Mouse (Mus musculus) liver, adult 2 months (tissue): ENCODE measurements around the gene Psmb3. TPM values are rescaled to one million over a fixed set of nuclear protein-coding genes. Genes with fewer than 3 reads are reported as not detected.

Source experiments
- DNase-seq: peaks from one replicate; pipeline ENCODE4 v3.0.0-alpha.2; 2011; ENCODE audit warnings: low read depth, low spot score; ENCODE audit errors: extremely low read depth
- H3K27ac ChIP-seq: fragments of 200-500 bp; replicated peaks from 2 replicates; pipeline ENCODE4 v1.5.1; 2012; ENCODE audit warnings: low read depth, mild to moderate bottlenecking, control low read depth, inconsistent platforms, low read length; ENCODE audit not compliant: insufficient read depth
- H3K27me3 ChIP-seq: fragments of 200-500 bp; 2 replicates; pipeline ENCODE4 v1.6.1; 2012; ENCODE audit warnings: mild to moderate bottlenecking, moderate library complexity, low read length, inconsistent platforms; ENCODE audit not compliant: control insufficient read depth, insufficient read depth
- H3K36me3 ChIP-seq: fragments of 200-500 bp; 2 replicates; pipeline ENCODE4 v1.6.1; 2012; ENCODE audit warnings: low read length, inconsistent platforms; ENCODE audit not compliant: control insufficient read depth, insufficient read depth
- H3K4me1 ChIP-seq: fragments of 200-500 bp; 2 replicates; pipeline ENCODE4 v1.6.1; 2011; ENCODE audit warnings: low read length; ENCODE audit not compliant: control insufficient read depth, insufficient read depth
- H3K4me3 ChIP-seq: fragments of 200-500 bp; 2 replicates; pipeline ENCODE4 v1.5.1; 2011; ENCODE audit warnings: low read depth, mild to moderate bottlenecking, control low read depth, low read length, moderate library complexity; ENCODE audit not compliant: insufficient read depth
- H3K79me2 ChIP-seq: fragments of 200-500 bp; 2 replicates; pipeline ENCODE4 v1.6.1; 2012; ENCODE audit warnings: inconsistent platforms, mild to moderate bottlenecking, low read length, moderate library complexity; ENCODE audit not compliant: control insufficient read depth, insufficient read depth
- H3K9ac ChIP-seq: fragments of 200-500 bp; 2 replicates; pipeline ENCODE4 v1.6.1; 2012; ENCODE audit warnings: low read depth, mild to moderate bottlenecking, control low read depth, inconsistent platforms, low read length
- CTCF ChIP-seq: fragments of 200-500 bp; IDR thresholded peaks from 2 replicates; pipeline ENCODE4 v1.5.1; 2011; ENCODE audit warnings: low read depth, low read length, control low read depth
- POLR2A ChIP-seq: fragments of 200-500 bp; IDR thresholded peaks from 2 replicates; pipeline ENCODE4 v1.6.1; 2011; ENCODE audit warnings: low read length, control low read depth; ENCODE audit not compliant: insufficient read depth; ENCODE audit errors: extremely low read depth
- WGBS: fragments of 180-500 bp; shearing (Covaris S2); methylation state at CpG from one replicate; pipeline ENCODE4 v1.1.7; 2018; 5-methylcytosine and 5-hydroxymethylcytosine counted together
- polyA plus RNA-seq: library from polyadenylated mRNA; depleted of rRNA; stranded (reverse); fragments of >200 nt; gene quantifications from 2 replicates; pipeline ENCODE4 v1.2.3, GENCODE M21; 2012
- total RNA-seq: library from RNA; depleted of rRNA; stranded (reverse); fragments of >200 nt; gene quantifications from 2 replicates; pipeline ENCODE4 v1.2.3, GENCODE M21; 2014

Psmb3 gene
- total and polyA plus RNA-seq, 2 experiments = 281 to 299 TPM

DNA sequence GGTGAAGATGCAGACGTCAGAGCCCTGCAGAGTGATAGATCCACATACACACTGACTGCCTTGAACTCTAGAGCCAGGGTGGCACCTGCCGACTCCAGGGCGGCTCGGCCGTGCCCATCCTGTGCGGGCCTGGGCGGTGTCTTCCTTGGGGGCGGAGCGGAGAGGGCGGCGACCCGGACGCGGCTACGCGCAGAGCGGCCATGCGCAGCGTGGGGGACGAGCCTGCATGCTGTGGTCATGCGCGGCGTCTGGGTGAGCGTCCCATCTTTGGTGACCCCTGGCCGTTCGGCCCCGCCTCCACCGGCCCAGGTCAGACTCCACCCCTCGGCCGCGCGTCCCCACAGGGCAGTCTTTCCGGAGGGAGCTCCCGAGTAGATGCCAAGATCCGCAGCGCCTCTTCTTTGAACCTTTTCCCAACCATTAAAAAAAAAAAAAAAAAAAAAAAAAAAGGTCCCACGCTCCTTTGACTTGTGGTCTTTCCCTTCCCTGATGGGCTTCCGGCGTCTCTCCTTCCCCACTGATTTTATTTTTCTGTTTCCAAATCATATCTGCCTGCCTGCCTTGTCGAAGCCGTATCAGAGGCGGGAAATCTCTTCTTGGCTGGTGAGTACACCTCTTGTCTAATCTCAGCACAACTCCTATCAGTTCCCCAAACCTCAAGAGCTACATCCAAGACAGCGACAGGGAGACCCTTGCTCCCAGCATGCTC, 17.4 kb upstream of the Psmb3 start, which contains the start of gene Cisd3:
Gene Cisd3 (plus strand): TSS at position 214 of the 709 bp plus-strand sequence.
- H3K27me3 ChIP-seq = no peaks in the 10 kb centered on the region
- peak within 1 kb of the TSS; percentile 60 for H3K9ac ChIP-seq
- no peaks in the 10 kb centered on the region; the same call in 1 of the 2 replicates for H3K79me2 ChIP-seq
- no peak for TF ChIP-seq CTCF
- no peak for TF ChIP-seq POLR2A
- no peaks in the 10 kb centered on the region for H3K36me3 ChIP-seq
- peak; percentile 90 for DNase-seq
- under 1% methylated on average over 43 of the region's 43 CpGs for WGBS
- H3K4me3 ChIP-seq = peak within 1 kb of the TSS; percentile 67
- peak within 1 kb of the TSS; percentile 81 for H3K27ac ChIP-seq
- peaks cover 9% of the 10 kb centered on the region for H3K4me1 ChIP-seq

DNA sequence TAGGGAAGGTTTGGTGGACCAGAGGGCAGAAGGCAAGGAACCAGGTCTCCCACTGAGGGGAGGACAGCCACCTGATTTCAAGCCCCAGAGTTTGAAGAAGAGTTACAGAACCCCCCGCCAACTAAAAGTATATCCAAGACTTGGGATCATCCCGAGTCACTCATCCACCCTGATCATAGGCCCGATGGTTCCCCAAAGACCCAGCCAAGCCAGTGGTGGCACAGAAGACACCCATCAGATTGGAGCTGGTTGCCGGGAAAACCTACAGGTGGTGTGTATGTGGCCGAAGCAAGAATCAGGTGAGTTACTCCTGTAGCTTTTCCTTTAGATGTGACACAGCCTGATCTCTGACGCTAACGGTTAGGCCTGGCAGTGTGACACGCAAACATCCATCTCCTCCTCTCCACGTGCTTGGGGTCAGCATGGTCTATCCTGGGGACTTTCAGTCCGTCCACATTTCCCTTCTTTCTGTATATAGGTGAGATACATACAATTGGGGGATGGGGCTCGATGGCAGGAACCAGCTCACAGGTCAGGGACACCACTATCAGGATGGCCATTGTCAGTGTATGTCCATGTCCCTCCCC, 16.8 kb upstream of the Psmb3 start:
- Histone ChIP-seq H3K27me3 (no peaks in the 10 kb centered on the region), H3K4me3 (peak overlapping the region; percentile 67), H3K36me3 (no peaks in the 10 kb centered on the region), H3K27ac (peak overlapping the region; percentile 81), H3K4me1 (peaks cover 9% of the 10 kb centered on the region), H3K79me2 (no peaks in the 10 kb centered on the region; the same call in 1 of the 2 replicates), H3K9ac (peak overlapping the region; percentile 60)
- DNase-seq = peak; percentile 40
- 26% methylated on average over 11 of the region's 11 CpGs for WGBS
- TF ChIP-seq POLR2A = no peak
- TF ChIP-seq CTCF = no peak

DNA sequence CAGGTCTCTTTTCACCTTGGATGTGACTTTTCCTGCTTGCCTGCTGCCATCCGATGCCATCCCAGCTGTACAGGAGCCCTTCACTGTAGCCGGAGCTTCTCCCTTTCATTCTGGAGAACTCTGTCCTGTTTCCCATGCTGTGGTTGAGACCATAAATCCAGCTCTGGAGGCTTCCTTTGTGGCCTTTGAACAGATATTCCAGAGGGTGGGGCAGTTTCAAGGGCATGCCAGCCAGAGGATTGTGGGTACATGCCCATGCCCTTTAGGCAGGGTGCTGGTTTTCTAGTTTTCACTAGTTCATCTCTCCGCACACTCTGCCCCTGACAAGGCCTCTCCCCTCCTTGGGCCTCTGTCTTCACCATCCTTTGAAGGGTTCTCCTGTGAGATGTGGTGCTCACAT, 16.1 kb upstream of the Psmb3 start:
- DNase-seq = peak; percentile 74
- Histone ChIP-seq H3K4me1 (peaks cover 9% of the 10 kb centered on the region), H3K36me3 (no peaks in the 10 kb centered on the region), H3K27ac (peak overlapping the region; percentile 81), H3K4me3 (peak overlapping the region; percentile 67), H3K9ac (peak overlapping the region; percentile 60), H3K79me2 (no peaks in the 10 kb centered on the region; the same call in 1 of the 2 replicates), H3K27me3 (no peaks in the 10 kb centered on the region)
- 46% methylated on average over 3 of the region's 3 CpGs for WGBS
- TF ChIP-seq CTCF = no peak
- 0 out of 2 replicates have a peak, but pooled peaks have one; percentile 17 for TF ChIP-seq POLR2A

DNA sequence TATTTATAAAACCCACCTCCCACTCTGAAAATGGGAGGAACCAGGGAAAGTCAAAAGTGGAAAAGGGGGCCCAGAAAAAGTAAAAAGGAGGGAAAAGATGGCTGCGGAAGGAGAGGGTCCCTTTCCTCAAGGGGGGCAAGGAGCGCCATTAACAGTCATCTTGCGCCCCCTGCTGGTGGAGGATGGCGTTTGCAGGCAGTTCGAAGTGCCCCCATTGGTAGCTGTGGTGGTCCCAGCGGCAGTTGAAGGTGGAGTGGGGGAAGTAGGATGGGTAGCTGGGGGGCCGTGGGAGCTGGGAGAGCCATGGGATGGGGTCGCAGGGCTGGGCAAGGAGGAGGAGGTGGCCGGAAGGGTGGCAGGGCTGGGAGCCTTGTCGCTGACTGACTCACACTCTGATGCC, 13.3 kb upstream of the Psmb3 start:
- Histone ChIP-seq H3K4me3 (no peak overlapping the region), H3K4me1 (peaks cover 9% of the 10 kb centered on the region), H3K79me2 (no peaks in the 10 kb centered on the region; the same call in 1 of the 2 replicates), H3K27ac (no peak overlapping the region), H3K27me3 (no peaks in the 10 kb centered on the region), H3K9ac (no peak overlapping the region), H3K36me3 (no peaks in the 10 kb centered on the region)
- TF ChIP-seq CTCF (peak; percentile 90), POLR2A (no peak)
- DNase-seq = no peak
- WGBS = 45% methylated on average over 10 of the region's 10 CpGs

DNA sequence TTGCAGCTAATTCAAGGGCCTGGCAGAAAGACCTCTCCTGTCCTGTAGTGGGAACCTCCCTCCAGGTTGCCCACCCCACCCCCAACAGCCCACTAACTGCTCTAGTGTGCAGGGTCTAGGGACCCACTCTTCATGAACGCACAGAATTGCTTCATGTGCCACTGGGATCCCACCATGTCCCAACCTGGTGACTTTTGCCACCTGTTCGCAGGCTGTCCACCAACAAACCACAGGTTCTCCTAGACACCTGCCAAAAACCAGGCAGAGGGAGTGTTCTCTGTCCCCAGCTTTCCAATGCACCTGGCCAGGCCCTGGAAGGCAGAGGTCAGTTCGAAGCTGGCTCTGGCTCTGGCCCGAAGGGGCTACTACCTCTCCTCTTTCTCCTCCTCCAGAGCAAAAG, 8.8 kb upstream of the Psmb3 start:
- Histone ChIP-seq H3K27ac (no peak overlapping the region), H3K79me2 (no peaks in the 10 kb centered on the region), H3K27me3 (no peaks in the 10 kb centered on the region), H3K36me3 (no peaks in the 10 kb centered on the region), H3K9ac (no peak overlapping the region), H3K4me1 (peaks cover 2% of the 10 kb centered on the region; the same call in 1 of the 2 replicates), H3K4me3 (no peak overlapping the region)
- DNase-seq = no peak
- TF ChIP-seq CTCF = no peak
- TF ChIP-seq POLR2A = no peak
- 59% methylated on average over 4 of the region's 4 CpGs for WGBS
